Mouse (Mus musculus) common myeloid progenitor, adult 5-6 weeks (primary cell): Measurements from ENCODE around the gene Ttyh3. TPM values are rescaled to one million over a fixed set of nuclear protein-coding genes. Genes with fewer than 3 reads are reported as not detected.

Source experiments
- ATAC-seq: replicated peaks from 2 replicates; pipeline ENCODE4 v1.8.0; 2016; ENCODE audit warnings: low read depth, mild to moderate bottlenecking, moderate TSS enrichment, inconsistent platforms; ENCODE audit not compliant: poor library complexity, severe bottlenecking
- total RNA-seq: library from RNA; stranded (forward); fragments of 200-1000, 187-1606 nt; gene quantifications from 2 replicates; pipeline ENCODE4 v1.2.3, GENCODE M21; 2017

Gene Ttyh3
- total RNA-seq, 1 experiment from 2014 or later, result 20.2 TPM

GRCm38 (mm10) chr5:140654096-140654845, 5.4 kb upstream of the Ttyh3 start:
- no peak for ATAC-seq

- ATAC-seq, result no peak
Observed at GRCm38 (mm10) chr5:140652587-140652986, 3.8 kb upstream of the Ttyh3 start.

- ATAC-seq, result 0 out of 2 replicates have a peak, but pooled peaks have one; percentile 3
Observed at GRCm38 (mm10) chr5:140651231-140651630, 2.4 kb upstream of the Ttyh3 start.

DNA sequence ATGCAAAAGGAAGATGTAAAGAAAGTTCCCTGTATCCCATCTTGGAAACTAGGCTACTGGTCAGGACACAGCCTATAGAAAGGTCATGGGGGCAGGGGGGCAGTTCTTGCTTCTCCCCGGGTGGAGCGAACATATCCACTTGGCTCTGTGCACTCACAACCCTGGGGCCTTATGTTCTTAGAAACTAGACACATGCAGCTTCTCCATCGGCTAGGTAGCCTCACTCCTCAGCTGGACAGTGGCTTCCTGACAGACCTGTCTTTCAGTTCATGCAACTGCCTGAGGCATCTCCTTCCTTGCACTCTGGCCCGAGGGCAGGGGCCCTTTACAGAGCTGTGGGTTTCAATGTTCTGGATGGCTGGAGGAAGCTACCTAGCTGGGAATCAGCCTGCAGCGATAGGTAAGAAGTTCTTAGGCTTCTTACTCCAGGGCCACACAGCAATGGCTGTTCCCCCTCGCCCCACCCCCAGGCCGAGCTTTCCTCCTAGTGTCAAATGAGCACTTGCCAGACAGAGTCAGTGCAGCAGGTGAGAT, 1.1 kb upstream of the Ttyh3 start:
- no peak for ATAC-seq

DNA sequence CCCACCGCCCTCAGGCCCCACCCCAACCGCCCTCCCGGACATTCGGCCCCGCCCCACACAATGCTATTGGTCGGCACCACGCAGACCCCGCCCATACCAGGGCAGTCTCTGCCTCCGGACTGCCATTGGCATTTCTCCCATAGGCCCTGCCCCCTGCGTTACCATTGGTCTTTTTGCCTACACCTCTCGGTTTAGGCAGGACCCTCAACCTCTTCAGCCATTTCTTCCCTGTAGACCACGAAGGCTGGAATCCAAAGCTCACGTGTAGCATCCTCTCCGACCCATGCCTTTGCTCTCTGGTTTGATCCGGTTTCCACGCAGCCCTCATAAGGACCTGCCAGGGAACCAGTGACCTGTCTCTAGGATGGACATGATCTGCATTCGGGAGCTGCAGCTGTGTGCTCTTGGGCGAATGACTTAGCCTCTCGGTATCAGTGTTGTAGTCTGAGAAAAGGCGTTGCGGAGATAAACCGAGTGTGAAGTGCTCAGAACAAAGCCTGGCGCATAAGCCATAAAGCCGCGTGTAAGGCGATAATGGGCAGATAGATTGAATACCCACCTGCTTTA, 353 bp upstream of the Ttyh3 start:
- peak; percentile 76 for ATAC-seq

- no peak for ATAC-seq
Observed at GRCm38 (mm10) chr5:140647821-140648518, 861 bp downstream of the Ttyh3 start.

- no peak for ATAC-seq
Observed at GRCm38 (mm10) chr5:140647031-140647760, 1.6 kb downstream of the Ttyh3 start.

DNA sequence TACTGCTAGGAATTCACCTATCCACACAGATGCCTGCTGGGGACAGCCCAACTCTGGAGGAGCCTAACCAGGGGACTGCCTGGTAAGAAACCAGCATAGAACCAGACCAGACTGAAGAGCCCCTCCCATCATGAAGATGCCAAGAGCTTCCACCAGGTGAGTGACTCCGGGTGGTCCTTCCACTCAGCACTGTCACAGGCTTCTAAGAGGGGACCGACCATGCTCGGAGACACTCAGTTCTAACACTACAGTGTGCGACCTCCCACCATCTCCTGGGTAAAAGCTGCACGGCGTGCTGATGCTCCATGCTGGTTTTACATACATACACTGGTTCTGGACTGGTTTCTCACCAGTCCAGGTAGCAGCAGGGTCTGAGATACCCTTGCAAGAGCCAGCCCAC, 2.7 kb downstream of the Ttyh3 start:
- no peak for ATAC-seq

GRCm38 (mm10) chr5:140645454-140645853, 3.4 kb downstream of the Ttyh3 start:
- no peak for ATAC-seq

DNA sequence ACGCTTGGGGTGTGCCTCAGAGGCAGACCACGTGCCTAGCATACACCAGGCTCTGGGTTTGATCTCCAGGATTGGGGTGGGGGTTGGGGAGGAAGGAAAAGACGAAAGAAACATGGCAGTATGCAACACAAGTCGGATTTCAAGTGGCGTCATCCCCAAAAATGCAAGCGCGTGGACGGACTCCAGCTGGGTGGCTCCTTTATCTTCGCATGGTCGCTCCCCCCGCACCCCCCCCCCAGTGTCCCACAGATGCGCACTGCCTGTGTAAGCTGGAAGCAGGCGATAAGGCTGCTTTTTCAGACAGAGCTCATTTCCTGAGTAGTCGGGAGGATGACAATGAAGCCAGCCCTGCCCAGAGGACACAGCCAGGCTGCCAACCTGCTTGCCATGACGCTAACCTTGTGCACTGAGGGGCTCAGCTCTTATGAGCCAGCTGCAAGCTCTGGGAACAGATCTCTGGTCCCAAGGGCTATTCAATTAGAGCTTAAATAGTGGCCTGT, 4.1 kb downstream of the Ttyh3 start:
- ATAC-seq, result peak; percentile 55

- no peak for ATAC-seq
Observed at GRCm38 (mm10) chr5:140644263-140644662, 4.6 kb downstream of the Ttyh3 start.

DNA sequence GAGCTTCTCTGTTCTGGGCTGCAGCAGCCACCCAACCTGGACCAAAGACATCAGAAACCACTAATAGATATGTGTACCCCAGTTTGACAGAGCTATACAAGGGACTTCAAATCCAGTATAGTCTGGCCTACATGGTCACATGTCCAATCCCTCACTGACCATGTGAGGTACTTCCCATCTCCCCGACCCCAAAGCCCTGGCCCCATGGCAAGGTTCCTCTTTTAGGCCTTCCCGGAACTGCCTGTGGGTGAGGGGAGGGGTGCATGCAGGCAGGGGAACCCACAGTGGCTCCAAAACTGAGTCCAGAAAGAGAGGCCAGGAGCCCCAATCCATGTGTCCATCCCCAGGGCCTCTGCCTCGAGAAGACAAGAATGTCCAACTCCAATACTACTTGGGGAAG, 6.8 kb downstream of the Ttyh3 start:
- ATAC-seq, result peak; percentile 72

- no peak for ATAC-seq
Observed at GRCm38 (mm10) chr5:140641254-140641928, 7.4 kb downstream of the Ttyh3 start.

DNA sequence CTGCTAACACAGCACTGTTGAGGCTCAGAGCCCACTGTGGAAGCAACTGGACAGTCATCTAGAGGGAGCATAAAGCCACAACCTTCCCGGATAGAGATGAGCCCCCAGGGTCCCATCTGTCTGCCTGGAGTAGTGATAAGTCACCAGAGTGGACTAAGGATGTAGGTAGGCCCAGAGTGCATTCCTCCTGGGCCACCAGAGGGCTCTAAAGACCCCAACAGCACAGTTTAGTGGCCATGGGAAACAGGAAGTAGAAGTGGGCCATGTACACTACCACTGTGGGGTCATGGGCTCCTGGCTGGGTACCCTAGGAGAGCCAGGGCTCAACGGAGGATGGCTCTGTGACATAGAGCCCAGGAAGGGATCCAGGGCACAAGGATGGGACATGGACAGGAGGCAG, 8.0 kb downstream of the Ttyh3 start:
- ATAC-seq, result 0 out of 2 replicates have a peak, but pooled peaks have one; percentile 13

DNA sequence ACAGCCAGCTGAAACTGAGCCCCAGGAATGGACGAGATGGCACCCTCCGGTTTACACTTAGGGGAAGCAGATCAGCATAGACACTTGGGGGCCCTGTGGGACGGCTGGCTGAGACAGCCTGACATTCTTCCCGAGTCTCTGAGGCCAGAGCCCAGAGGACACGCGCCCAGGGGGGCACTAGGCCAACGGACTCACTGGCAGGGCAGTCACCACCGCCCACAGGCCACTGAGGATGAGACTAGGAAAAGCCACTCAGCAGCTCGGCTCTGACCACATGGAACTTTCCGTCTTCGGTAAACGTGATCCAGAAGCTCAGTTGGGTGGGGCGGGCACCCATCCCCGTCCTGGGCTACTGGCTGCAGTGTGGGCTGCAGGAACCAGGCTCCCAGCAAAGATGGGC, 9.0 kb downstream of the Ttyh3 start:
- no peak for ATAC-seq

- no peak for ATAC-seq
Observed at GRCm38 (mm10) chr5:140639312-140639711, 9.5 kb downstream of the Ttyh3 start.

DNA sequence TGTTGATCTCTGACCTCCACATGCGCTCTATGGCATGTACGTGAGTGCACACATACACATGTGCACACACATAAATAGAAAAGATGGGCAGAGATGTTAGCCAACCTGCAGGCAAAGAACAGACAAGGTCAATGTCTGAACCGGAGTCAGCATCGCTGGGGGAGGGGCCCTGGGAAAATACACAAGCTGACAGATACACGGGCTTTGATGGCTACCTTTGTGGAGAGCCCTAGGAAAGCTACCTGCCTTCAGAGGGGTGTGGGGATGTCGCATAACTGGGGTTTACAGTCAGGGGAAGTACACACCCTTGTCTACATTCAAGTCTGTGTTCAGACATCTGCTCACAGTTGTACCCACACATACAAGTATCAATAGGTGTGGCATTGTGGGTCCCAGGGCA, 10.3 kb downstream of the Ttyh3 start:
- ATAC-seq, result no peak

- no peak for ATAC-seq
Observed at GRCm38 (mm10) chr5:140637989-140638388, 10.8 kb downstream of the Ttyh3 start.

- ATAC-seq, result no peak
Observed at GRCm38 (mm10) chr5:140637058-140637410, 11.8 kb downstream of the Ttyh3 start.
